In genomic region chr12:50314634-50315033, GRCm38 (mm10) we compare ENCODE assay signal across 7 mouse cellular contexts.
A peak's percentile ranks its signal among the peaks of the same experiment; 100 is the strongest.
DNase-seq lines count a peak whose midpoint lies in the region; ATAC-seq and TF ChIP-seq lines count a peak whose summit lies in the region.

No protein-coding gene starts in this region.

- H3K9me3 ChIP-seq in kidney, postnatal 0 days (replicated peaks; ENCODE audit: low read length) = no peaks in the 10 kb centered on the region
- H3K9me3 ChIP-seq in E14TG2a.4 (ENCODE audit: low read length) = no peaks in the 10 kb centered on the region

- H3K4me2 ChIP-seq in kidney, postnatal 0 days (ENCODE audit: low read length) = no peak overlapping the region

- no peaks in the 10 kb centered on the region for H3K36me3 ChIP-seq in kidney, postnatal 0 days (ENCODE audit: insufficient read depth, low read length)
- no peaks in the 10 kb centered on the region for H3K36me3 ChIP-seq in E14TG2a.4 (ENCODE audit: insufficient read depth, low read length)

- no peak for ATAC-seq in kidney, postnatal 0 days (replicated peaks; ENCODE audit: low FRiP score, low read depth)
- ATAC-seq in erythroid progenitor cell, adult 5-6 weeks (replicated peaks; ENCODE audit: low FRiP score, poor library complexity, severe bottlenecking) = no peak

- TF ChIP-seq CTCF in kidney, postnatal 0 days (IDR thresholded peaks at IDR 0.05; ENCODE audit: low read depth) = peak; percentile 75
- TF ChIP-seq CTCF in E14TG2a.4 (conservative IDR thresholded peaks at IDR 0.05; ENCODE audit: low read length) = peak; percentile 33; the same call in 1 of the 2 replicates

- H3K4me3 ChIP-seq in kidney, postnatal 0 days (replicated peaks; ENCODE audit: low read depth, low read length) = no peak overlapping the region
- H3K4me3 ChIP-seq in E14TG2a.4 (replicated peaks; ENCODE audit: low read length) = no peak overlapping the region

- no peak overlapping the region for H3K9ac ChIP-seq in kidney, postnatal 0 days (ENCODE audit: low read depth, low read length)

- H3K27ac ChIP-seq in kidney, postnatal 0 days = no peak overlapping the region

- no peaks in the 10 kb centered on the region for H3K4me1 ChIP-seq in kidney, postnatal 0 days (replicated peaks; ENCODE audit: insufficient read depth, low read length)
- H3K4me1 ChIP-seq in E14TG2a.4 (replicated peaks; ENCODE audit: low read depth, low read length) = no peaks in the 10 kb centered on the region

- H3K27me3 ChIP-seq in kidney, postnatal 0 days (ENCODE audit: insufficient read depth, low read length) = no peaks in the 10 kb centered on the region
- no peaks in the 10 kb centered on the region for H3K27me3 ChIP-seq in E14TG2a.4 (ENCODE audit: insufficient read depth, low read length)

- DNase-seq in kidney, postnatal 0 days (ENCODE audit: low spot score) = peak; percentile 51
- no peak for DNase-seq in kidney, adult 18-20 months
- peak; percentile 10 for DNase-seq in ES-CJ7 (ENCODE audit: low read depth, low spot score)
- DNase-seq in kidney, postnatal 4 days = peak; percentile 6 to 9
- no peak for DNase-seq in adrenal gland, postnatal 25 days

Comparison
In these comparisons a context has a peak if more than half of its experiments do, and no peak if none do; other contexts are left out.
1. DNase-seq: peak in kidney, postnatal 0 days (single experiment), ES-CJ7 (single experiment) and kidney, postnatal 4 days (2 of 2); none in kidney, adult 18-20 months (single experiment) and adrenal gland, postnatal 25 days (single experiment).